Mouse (Mus musculus) heart, postnatal 25 days (tissue): ENCODE measurements around the gene Det1. TPM values are rescaled to one million over a fixed set of nuclear protein-coding genes. Genes with fewer than 3 reads are reported as not detected.

Source experiments
- DNase-seq: peaks from one replicate; pipeline ENCODE4 v3.0.0; 2022; ENCODE audit warnings: low spot score
- intact Hi-C: fragments of 180-260 bp; cut with DNase I; formaldehyde crosslinking; loops from one replicate; pipeline ENCODE4 v1.15.1; 2025
- total RNA-seq, 2 experiments: library from RNA; stranded (reverse); gene quantifications; 2 replicates each; pipeline ENCODE4 v1.2.3; 2021

Det1 gene
- total RNA-seq, 2 experiments from 2014 or later: 12.1 to 13.9 TPM

DNA sequence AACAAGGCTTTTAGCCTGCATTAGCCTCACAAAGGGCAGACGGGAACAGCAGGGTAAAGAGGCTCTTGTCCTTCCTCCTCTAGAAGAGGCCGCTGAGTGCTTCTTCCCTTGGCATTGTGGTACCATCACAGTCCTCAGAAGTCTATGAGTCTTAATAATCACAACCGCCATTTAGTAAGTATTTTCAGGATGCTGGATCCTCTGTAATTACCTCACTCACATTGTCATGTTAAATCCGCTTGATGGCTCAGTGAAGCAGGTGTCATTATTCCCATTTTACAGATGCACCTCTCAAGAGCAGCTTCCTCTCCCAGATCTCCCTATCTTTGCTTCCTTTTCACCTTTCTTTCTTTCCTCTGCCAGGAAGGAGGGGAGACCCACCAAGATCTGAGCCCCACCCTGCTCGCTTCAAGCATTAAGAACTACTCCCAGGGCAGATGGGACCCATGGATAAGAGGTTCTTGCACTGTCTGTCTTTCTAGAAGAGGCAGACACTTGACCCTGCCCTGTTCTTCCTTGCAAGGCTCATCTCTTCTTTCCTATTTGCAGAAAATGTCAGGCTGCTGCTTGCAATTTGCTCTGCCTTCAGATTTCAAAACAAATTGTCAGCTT is 8.1 kb upstream of the Det1 start:
- no peak for DNase-seq
- intact Hi-C loops: no loop called here

DNA sequence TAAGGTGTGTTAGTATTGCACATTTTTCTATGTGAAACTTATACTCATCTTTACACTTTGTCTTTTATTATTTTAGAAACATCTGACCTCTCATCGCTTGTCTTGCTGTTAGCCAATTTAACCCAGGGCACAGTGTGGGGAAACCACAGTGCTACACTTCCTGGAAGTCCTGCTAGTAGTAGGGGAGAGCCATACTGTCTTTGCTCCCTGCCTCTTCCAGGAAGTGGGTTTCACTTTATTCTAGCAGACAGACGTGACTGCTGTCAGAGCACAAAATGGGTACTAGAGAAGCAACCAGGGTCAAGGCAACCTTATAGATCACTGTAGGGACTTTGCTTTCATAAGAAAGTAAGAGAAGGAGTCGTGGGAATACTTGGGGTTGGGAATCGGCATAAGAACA is 7.0 kb upstream of the Det1 start:
- intact Hi-C loops: no loop called here
- DNase-seq: no peak

- intact Hi-C loops: loop anchor here (2.0 kb wide), 2 partner anchors 45 to 51 kb away; no protein-coding TSS in a partner anchor
- DNase-seq: no peak
These were observed 872 bp downstream of the Det1 start for GRCm38 (mm10) chr7:78846066-78846716.

- no peak for DNase-seq
- intact Hi-C loops: no loop called here
These were observed 5.5 kb downstream of the Det1 start for GRCm38 (mm10) chr7:78841601-78842000.

- DNase-seq: no peak
- intact Hi-C loops: no loop called here
These were observed 9.8 kb downstream of the Det1 start for GRCm38 (mm10) chr7:78837250-78837649.

GRCm38 (mm10) chr7:78835656-78836055 is 11.4 kb downstream of the Det1 start:
- intact Hi-C loops: no loop called here
- DNase-seq: no peak

DNA sequence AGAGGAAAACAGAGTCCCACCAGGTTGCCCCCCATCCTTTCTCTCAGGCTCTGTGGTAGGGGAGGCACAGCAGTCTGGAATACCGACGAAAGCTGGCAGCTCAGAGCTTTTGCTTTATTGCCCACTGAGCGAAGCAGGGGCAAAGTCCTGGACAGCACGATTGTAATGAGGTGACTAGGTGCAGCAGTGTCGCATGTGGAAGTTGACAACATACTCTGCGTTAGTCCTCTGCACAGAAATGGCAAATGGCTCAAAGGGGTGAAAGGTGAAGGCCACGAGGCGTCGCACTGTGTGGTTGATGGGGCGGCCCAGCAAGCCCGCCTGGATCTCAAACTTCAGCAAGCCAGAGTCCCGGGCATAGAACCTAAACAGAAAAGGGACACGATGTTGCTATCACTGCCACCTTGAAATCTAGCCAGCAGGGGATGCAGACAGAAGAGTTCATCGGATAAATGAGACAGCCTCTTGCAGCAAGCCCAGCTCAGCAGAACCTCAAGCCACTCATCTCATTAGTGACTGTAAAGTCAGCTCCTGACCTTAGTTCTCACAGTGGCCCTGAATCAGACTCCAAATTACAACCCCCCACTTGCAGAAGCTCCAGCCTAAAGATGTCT is 19.2 kb downstream of the Det1 start:
- no peak for DNase-seq
- intact Hi-C loops: no loop called here

DNA sequence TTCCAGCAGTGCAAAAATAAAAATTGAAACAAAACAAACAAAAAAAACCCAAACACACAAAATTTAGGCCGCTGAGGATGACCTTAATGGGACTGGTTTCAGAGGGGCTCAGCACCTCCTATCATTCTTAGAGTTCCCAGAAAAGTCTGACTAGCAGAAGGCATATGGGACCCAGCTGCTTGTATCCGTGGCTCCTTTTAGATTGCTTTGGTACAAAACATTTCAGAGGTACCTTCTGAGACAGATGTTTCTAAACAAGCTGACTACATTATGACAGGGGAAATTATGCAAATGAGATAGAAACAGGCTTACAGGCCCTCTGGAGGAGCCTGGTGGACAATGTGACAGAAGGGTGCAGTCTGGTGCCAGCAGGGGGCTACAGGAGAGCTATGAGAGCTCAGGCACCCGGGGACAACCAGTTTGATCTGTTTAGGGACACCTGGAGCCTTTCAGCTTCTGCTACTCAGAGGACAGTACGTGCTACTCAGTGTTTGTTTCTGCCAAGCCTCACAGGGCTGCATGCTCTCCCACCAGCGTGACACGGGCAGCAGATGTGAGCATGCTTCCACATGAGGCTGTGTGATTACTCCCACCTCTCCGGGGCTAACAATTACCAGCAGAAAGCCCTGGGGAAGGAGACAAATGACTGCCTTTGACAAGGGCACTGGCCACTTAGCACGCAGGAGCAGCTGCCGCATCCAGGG is 20.2 kb downstream of the Det1 start:
- intact Hi-C loops: no loop called here
- DNase-seq: no peak

DNA sequence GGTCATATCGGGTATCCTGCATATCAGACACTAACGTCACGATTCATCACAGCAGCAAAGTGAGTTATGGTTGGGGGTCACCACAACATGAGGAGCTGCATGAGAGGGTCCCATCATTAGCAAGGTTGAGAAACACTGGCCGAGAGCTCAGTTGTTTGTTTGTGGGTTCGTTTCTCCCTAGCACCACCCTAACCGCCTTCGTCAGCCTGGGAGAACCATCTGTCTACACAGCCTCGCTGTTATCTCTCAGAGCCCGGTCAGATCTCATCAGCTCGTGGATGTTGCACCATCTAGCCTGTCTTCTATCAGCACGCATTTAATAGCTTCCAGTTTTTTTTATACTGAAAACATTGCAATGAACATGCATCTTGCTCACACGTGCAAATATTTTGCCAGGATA is 28.7 kb downstream of the Det1 start:
- intact Hi-C loops: no loop called here

DNA sequence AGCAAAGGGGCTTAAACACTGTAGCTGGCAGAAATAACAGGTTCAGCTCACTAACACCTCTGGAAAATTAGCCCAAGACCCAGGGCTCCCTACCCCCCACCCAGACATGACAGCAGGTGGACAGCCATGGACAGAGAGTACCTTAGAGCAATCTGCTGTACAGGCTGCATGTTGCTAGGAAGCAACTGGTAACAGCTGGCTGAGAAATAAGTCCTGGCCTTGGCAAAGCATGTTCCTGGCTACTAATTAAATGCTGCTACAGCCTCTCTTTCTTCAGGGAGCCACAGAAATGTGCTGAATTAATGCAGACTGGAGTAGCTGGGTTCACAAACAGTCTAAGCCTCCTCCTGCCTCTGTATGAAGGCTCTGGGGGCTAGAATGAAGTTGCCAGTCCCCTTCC is 32.3 kb downstream of the Det1 start:
- DNase-seq: no peak
- intact Hi-C loops: no loop called here

More for the DNA sequence above, 28.7 kb downstream of the Det1 start:
- no peak for DNase-seq

DNA sequence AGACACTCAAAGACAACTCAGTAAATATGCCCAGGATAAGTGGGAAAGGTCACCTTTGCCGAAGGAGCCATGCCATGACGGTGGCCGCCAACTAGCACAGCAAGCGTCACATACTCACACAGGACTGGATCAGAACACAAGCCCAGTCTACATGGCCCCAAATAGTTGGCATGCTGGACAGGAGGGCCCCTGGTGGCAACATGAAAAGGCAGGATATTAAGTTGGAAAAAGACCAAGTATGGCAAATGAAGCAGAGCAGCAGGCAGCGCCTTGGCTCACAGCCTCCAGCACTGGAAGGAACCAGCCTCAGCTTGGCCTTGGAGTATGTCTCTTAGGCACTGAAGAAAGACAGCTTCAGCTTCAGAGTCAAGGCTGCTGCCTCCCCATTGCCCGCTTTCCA is 33.3 kb downstream of the Det1 start:
- no peak for DNase-seq
- intact Hi-C loops: no loop called here

- no peak for DNase-seq
- intact Hi-C loops: no loop called here
These were observed 39.9 kb downstream of the Det1 start for GRCm38 (mm10) chr7:78807192-78807591.

- no peak for DNase-seq
- intact Hi-C loops: no loop called here
These were observed 43.2 kb downstream of the Det1 start for GRCm38 (mm10) chr7:78803841-78804240.

DNA sequence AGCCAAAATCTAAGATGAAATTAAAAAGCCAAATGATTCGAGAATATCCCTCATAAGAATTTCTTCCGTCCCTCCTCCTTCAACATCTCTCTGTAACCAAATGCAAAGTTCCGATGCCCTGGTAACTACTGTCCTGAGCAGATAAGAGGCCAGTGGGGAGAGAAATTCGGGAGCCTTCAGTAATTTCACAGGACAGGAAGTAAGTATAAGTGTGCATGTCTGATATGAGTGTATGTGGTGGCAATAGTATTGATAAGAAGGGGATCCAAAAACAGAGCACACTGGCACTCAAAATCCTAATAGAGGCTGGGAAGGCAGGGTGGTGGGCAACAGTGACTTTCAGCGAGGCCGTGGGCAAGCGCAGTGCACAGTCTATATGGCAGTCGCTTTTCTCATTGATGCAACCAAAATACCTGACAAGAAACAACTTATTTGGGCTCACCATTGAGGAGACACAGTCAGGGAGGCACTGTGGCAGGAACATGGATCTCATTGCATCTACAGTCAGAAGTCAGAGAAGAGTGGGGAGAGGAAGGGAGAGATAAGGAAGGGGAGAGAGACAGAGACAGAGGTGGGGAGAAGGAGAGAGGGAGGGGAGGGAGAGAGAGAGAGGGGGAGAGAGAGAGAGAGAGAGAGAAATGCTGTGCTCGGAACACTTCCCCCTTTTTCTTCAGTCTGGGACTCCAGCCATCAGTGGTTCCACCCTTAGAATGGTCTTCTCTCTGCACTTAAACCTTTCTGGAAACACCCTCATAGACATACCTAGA is 47.1 kb downstream of the Det1 start:
- intact Hi-C loops: loop anchor here (10.0 kb wide), 1 partner anchor 285 kb away; no protein-coding TSS in a partner anchor
- no peak for DNase-seq

DNA sequence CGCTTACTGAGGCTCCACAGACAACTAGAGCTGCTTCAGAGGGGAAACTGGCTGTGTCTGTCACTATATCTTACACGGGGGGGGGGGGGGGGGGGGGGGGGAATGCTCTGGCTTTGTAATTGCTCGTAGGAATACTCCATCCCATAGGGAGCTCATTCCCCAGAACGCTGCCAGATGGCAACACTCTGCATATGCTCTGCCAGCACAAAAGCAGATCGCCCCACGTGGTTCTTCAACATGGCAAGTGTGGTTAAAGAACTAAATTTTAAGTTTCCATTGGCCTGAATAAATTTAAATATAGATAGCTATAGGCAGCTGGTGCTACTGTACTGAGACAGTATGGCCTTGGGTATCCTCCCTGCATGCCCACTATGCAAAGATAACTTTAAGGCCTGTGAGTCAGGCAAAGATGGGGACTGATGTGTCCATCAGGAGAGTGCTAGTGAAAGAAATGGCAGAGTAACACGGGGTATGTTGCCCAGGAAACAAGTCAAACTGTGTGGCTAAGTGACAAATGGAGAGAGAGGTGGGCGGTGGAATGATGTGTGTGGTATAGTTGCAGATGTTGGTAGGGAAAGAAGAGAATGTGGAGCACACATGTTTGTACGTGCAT is 49.1 kb downstream of the Det1 start:
- DNase-seq: no peak
- intact Hi-C loops: loop anchor here (10.0 kb wide), 1 partner anchor 287 kb away; no protein-coding TSS in a partner anchor

- intact Hi-C loops: loop anchor here (10.0 kb wide), 1 partner anchor 288 kb away; no protein-coding TSS in a partner anchor
- no peak for DNase-seq
These were observed 50.4 kb downstream of the Det1 start for GRCm38 (mm10) chr7:78796624-78797023.

GRCm38 (mm10) chr7:78794571-78795092 is 52.4 kb downstream of the Det1 start:
- intact Hi-C loops: loop anchor here (2.0 to 10.0 kb wide), 2 partner anchors 52 to 290 kb away; partner anchors contain the start of gene Det1
- no peak for DNase-seq

GRCm38 (mm10) chr7:78793895-78794570 is 53.0 kb downstream of the Det1 start:
- DNase-seq: no peak
- intact Hi-C loops: loop anchor here (2.0 to 10.0 kb wide), 2 partner anchors 53 to 291 kb away; partner anchors contain the start of gene Det1
